Mouse (Mus musculus): Measurements from ENCODE around the gene Hdhd3. TPM values are rescaled to one million over a fixed set of nuclear protein-coding genes. Genes with fewer than 3 reads are reported as not detected.

The Hdhd3 gene
- polyA plus RNA-seq, 1 experiment from 2014 or later, result 15.6 TPM

DNA sequence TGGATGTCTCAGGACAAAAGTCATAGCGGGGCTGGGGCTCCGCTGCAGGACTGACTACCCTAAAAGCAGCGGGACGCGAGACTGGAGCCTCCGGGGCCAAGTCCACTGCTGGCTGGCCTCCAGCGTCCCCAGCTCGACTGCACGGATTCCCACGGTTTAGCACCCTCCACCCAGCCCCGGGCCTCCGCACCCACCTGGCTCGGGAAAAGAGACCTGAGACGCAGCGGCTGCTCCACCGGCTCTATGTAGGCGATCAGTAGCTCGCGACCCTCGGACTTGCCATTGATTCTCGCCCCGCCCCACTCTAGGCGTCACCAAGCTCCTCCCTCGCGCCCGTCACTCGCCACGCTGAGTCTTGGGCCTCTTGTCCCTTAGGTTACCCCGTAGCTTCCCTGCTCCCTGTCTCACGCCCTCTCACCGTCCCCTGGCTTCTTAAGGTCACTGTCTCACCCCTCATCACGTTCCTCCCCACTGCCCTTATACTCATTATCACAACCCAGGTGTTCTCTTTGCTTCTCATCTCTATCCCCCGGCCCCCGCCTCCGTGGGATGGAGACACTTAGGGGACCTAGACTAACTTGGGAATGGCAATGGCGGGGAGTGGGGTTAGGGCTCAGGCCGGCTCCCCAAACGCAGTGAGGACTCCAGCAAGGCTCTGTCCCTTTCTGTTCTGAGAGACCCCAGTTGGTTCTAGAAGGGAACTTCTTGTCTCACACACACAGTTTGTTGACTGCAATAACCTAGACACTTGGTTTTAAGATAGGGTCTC lies 1.1 kb downstream of the Hdhd3 start:
- H3K4me3 ChIP-seq (ENCODE audit: low read depth, low read length), result peak overlapping the region; percentile 64
- H3K9me3 ChIP-seq (ENCODE audit: control insufficient read depth, low read length), result no peaks in the 10 kb centered on the region
- ATAC-seq (ENCODE audit: low read depth), result peak; percentile 96
- peak overlapping the region; percentile 72 for H3K9ac ChIP-seq (replicated peaks; ENCODE audit: low read depth, low read length)
- peak overlapping the region; percentile 68 for H3K4me2 ChIP-seq (ENCODE audit: low read depth, low read length)
- WGBS, result 2% methylated on average over 38 of the region's 38 CpGs
- H3K4me1 ChIP-seq (ENCODE audit: control insufficient read depth, insufficient read depth, low read length), result 0 out of 2 replicates have a peak, but pooled peaks cover 3% of the 10 kb centered on the region
- 0 out of 2 replicates have a peak, but pooled peaks cover 8% of the 10 kb centered on the region for H3K36me3 ChIP-seq (ENCODE audit: control insufficient read depth, insufficient read depth, low read length)
- H3K27me3 ChIP-seq (ENCODE audit: control insufficient read depth, insufficient read depth, low read length), result no peaks in the 10 kb centered on the region
- peak overlapping the region; percentile 16 for H3K27ac ChIP-seq (ENCODE audit: low read depth, low read length)

DNA sequence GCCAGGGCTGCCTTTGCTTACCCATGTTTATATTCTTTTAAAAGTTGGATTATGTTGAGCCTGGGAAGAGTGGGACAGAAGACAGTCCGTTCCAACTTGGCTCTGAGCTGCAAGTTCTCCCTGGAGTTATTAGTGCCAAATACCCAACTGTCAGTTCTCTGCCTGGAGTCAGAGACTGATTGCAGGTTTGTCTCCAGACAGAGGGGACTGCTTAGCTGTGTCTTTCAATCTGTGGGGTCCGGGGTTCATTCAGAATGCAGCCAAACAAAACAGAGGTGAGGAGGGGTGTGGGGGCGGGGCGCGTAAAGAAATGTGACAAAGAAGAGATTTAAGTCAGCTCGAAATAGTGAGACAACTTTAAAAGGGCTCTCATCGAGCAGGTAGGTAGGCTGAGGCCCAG lies 1.7 kb downstream of the Hdhd3 start:
- 0 out of 2 replicates have a peak, but pooled peaks cover 8% of the 10 kb centered on the region for H3K36me3 ChIP-seq (ENCODE audit: control insufficient read depth, insufficient read depth, low read length)
- ATAC-seq (ENCODE audit: low read depth), result peak; percentile 29
- WGBS, result 3% methylated on average over 7 of the region's 7 CpGs

DNA sequence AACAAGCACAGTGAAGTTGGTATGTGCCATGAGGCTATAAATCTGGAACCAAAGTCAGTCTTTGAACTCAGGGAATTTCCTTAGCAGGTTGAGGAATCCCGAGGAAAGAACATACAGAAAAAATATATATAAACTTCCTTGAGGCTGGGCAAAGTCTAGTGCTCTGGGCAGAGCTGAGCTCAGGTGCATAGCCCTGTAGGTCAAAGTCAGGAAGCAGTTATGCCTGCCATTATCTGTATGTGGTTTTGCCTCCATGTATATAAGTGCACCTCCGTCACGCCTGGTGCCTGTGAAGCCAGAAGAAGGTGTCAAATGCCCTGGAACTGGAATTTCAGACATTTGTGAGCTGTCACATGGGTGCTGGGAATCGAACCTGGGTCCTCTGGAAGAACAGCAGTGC lies 2.5 kb downstream of the Hdhd3 start:
- peaks cover 3% of the 10 kb centered on the region; the same call in 1 of the 2 replicates for H3K4me1 ChIP-seq (ENCODE audit: control insufficient read depth, insufficient read depth, low read length)
- ATAC-seq (ENCODE audit: low read depth), result no peak
- 84% methylated on average over 4 of the region's 4 CpGs for WGBS
- H3K4me2 ChIP-seq (ENCODE audit: low read depth, low read length), result no peak overlapping the region
- H3K4me3 ChIP-seq (ENCODE audit: low read depth, low read length), result no peak overlapping the region
- H3K9me3 ChIP-seq (ENCODE audit: control insufficient read depth, low read length), result no peaks in the 10 kb centered on the region
- H3K36me3 ChIP-seq (ENCODE audit: control insufficient read depth, insufficient read depth, low read length), result 0 out of 2 replicates have a peak, but pooled peaks cover 8% of the 10 kb centered on the region
- H3K9ac ChIP-seq (replicated peaks; ENCODE audit: low read depth, low read length), result no peak overlapping the region
- H3K27ac ChIP-seq (ENCODE audit: low read depth, low read length), result no peak overlapping the region
- H3K27me3 ChIP-seq (ENCODE audit: control insufficient read depth, insufficient read depth, low read length), result no peaks in the 10 kb centered on the region

More for the DNA sequence above, 1.7 kb downstream of the Hdhd3 start:
- no peaks in the 10 kb centered on the region for H3K27me3 ChIP-seq (ENCODE audit: control insufficient read depth, insufficient read depth, low read length)
- peaks cover 3% of the 10 kb centered on the region; the same call in 1 of the 2 replicates for H3K4me1 ChIP-seq (ENCODE audit: control insufficient read depth, insufficient read depth, low read length)
- peak overlapping the region; percentile 68 for H3K4me2 ChIP-seq (ENCODE audit: low read depth, low read length)
- no peaks in the 10 kb centered on the region for H3K9me3 ChIP-seq (ENCODE audit: control insufficient read depth, low read length)
- peak overlapping the region; percentile 64 for H3K4me3 ChIP-seq (ENCODE audit: low read depth, low read length)
- H3K27ac ChIP-seq (ENCODE audit: low read depth, low read length), result peak overlapping the region; percentile 16; the same call in 1 of the 2 replicates
- H3K9ac ChIP-seq (replicated peaks; ENCODE audit: low read depth, low read length), result peak overlapping the region; percentile 72

DNA sequence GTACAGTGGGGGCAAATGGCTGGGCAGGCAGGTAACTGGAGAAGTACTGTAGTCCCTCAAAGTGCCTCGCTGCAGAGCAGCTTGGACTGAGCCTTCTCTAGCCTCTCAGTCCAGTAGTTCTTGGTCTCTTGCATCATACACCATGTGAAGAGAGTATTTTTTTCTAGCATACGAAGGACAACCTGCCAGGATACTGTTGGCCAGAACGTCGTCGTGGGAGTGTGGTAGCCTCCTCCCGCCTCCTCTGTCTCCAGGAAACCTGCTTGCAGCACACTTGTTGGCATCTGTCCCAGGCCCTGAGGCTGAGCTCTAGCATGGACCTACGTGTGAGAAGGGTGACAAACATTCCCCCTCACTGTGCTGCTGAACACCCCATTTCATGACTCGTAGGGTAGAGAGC lies 6.5 kb downstream of the Hdhd3 start:
- Histone ChIP-seq H3K9me3 (ENCODE audit: control insufficient read depth, low read length) (no peaks in the 10 kb centered on the region), H3K4me2 (ENCODE audit: low read depth, low read length) (no peak overlapping the region), H3K4me1 (ENCODE audit: control insufficient read depth, insufficient read depth, low read length) (peaks cover 3% of the 10 kb centered on the region; the same call in 1 of the 2 replicates), H3K4me3 (ENCODE audit: low read depth, low read length) (no peak overlapping the region), H3K36me3 (ENCODE audit: control insufficient read depth, insufficient read depth, low read length) (0 out of 2 replicates have a peak, but pooled peaks cover 8% of the 10 kb centered on the region), H3K27me3 (ENCODE audit: control insufficient read depth, insufficient read depth, low read length) (no peaks in the 10 kb centered on the region), H3K9ac (replicated peaks; ENCODE audit: low read depth, low read length) (no peak overlapping the region), H3K27ac (ENCODE audit: low read depth, low read length) (no peak overlapping the region)
- no peak for ATAC-seq (ENCODE audit: low read depth)
- WGBS, result 62% methylated on average over 8 of the region's 8 CpGs

DNA sequence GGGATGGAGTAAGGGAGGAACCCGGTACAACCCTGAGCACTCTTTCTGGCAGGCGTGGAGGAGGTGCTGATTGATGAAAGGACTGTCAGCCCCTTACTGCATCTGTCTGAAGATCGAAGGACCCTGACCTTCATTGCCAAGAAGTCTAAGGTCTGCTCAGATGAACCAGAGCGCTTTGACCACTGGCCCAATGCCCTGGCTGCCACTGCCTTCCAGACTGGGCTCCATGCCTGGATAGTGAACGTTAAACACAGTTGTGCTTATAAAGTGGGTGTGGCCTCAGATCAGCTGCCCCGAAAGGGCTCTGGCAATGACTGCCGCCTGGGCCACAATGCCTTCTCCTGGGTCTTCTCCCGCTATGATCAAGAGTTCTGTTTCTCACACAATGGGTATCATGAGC lies 7.3 kb downstream of the Hdhd3 start:
- Histone ChIP-seq H3K9me3 (ENCODE audit: control insufficient read depth, low read length) (no peaks in the 10 kb centered on the region), H3K4me1 (ENCODE audit: control insufficient read depth, insufficient read depth, low read length) (peaks cover 1% of the 10 kb centered on the region; the same call in 1 of the 2 replicates), H3K9ac (replicated peaks; ENCODE audit: low read depth, low read length) (no peak overlapping the region), H3K27me3 (ENCODE audit: control insufficient read depth, insufficient read depth, low read length) (no peaks in the 10 kb centered on the region), H3K27ac (ENCODE audit: low read depth, low read length) (no peak overlapping the region), H3K36me3 (ENCODE audit: control insufficient read depth, insufficient read depth, low read length) (0 out of 2 replicates have a peak, but pooled peaks cover 8% of the 10 kb centered on the region), H3K4me2 (ENCODE audit: low read depth, low read length) (no peak overlapping the region), H3K4me3 (ENCODE audit: low read depth, low read length) (no peak overlapping the region)
- ATAC-seq (ENCODE audit: low read depth), result no peak
- 80% methylated on average over 8 of the region's 8 CpGs for WGBS

DNA sequence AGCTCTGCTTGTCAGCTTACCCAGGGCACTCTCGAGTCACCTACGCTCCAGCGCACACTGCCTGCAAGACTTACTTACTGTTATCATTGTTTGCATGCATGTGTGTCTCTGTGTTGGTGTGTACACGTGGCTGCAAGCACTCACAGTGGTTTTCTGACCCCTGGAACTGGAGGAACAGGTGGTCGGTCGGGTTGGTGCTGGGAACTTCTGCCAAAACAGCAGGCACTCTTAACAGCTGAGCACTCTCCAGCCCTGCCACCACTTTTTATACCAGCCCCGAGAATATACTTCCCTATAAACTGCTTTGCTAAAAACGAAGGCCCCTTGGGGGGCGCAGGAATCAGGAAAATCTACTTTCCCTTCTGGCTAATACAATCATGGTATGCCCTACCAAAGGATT lies 9.0 kb downstream of the Hdhd3 start:
- no peak for ATAC-seq (ENCODE audit: low read depth)
- no peaks in the 10 kb centered on the region; the same call in 1 of the 2 replicates for H3K4me1 ChIP-seq (ENCODE audit: control insufficient read depth, insufficient read depth, low read length)
- H3K9me3 ChIP-seq (ENCODE audit: control insufficient read depth, low read length), result no peaks in the 10 kb centered on the region
- WGBS, result 76% methylated on average over 9 of the region's 9 CpGs
- H3K9ac ChIP-seq (replicated peaks; ENCODE audit: low read depth, low read length), result no peak overlapping the region
- H3K27ac ChIP-seq (ENCODE audit: low read depth, low read length), result no peak overlapping the region
- no peak overlapping the region for H3K4me2 ChIP-seq (ENCODE audit: low read depth, low read length)
- no peak overlapping the region for H3K4me3 ChIP-seq (ENCODE audit: low read depth, low read length)
- H3K27me3 ChIP-seq (ENCODE audit: control insufficient read depth, insufficient read depth, low read length), result no peaks in the 10 kb centered on the region
- H3K36me3 ChIP-seq (ENCODE audit: control insufficient read depth, insufficient read depth, low read length), result 0 out of 2 replicates have a peak, but pooled peaks cover 4% of the 10 kb centered on the region

DNA sequence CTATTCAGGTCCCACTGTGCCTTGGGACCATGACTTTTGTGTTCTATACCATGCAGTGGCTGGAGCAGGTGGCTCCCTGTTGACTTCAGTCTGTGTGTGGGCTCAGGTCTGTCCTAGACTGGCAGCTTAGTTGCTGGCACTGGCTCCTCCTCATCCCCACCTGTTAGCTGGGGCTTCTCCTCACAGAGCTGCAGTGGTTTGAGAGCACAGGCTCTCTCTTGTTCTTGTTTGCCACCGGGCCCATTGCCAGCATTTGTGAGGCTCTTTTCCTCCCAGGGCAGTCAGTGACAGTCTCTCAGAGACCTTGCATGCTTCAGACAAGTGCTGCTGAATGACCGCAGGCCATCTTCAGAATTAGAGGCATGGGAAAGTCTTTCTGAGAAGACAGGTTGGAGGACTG lies 10.6 kb downstream of the Hdhd3 start:
- H3K4me3 ChIP-seq (ENCODE audit: low read depth, low read length), result no peak overlapping the region
- WGBS, result 90% methylated on average over 2 of the region's 2 CpGs
- H3K36me3 ChIP-seq (ENCODE audit: control insufficient read depth, insufficient read depth, low read length), result no peaks in the 10 kb centered on the region
- no peak overlapping the region for H3K9ac ChIP-seq (replicated peaks; ENCODE audit: low read depth, low read length)
- no peak for ATAC-seq (ENCODE audit: low read depth)
- H3K4me2 ChIP-seq (ENCODE audit: low read depth, low read length), result no peak overlapping the region
- no peaks in the 10 kb centered on the region; the same call in 1 of the 2 replicates for H3K4me1 ChIP-seq (ENCODE audit: control insufficient read depth, insufficient read depth, low read length)
- no peak overlapping the region for H3K27ac ChIP-seq (ENCODE audit: low read depth, low read length)
- no peaks in the 10 kb centered on the region for H3K9me3 ChIP-seq (ENCODE audit: control insufficient read depth, low read length)
- no peaks in the 10 kb centered on the region for H3K27me3 ChIP-seq (ENCODE audit: control insufficient read depth, insufficient read depth, low read length)

DNA sequence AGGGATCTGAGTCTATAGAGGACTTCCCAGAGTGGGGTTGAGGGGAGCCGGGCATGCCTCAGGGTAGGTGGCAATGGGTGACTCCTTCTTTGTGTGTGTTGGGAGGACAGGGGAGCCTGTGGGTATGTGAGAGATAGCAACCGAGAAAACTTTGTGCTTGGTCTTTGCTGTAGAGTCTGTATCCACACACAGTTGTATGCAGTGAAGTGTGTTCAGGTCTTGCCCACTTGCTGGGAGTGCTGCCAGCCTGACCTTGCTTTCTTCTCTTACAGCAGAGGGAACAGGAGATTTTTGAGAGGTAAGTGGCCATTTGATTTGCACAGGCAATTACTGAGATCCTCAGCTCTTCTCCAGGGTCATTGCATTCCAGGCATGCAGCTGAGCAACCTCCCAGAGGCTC lies 15.4 kb downstream of the Hdhd3 start:
- H3K36me3 ChIP-seq (ENCODE audit: control insufficient read depth, insufficient read depth, low read length), result no peaks in the 10 kb centered on the region
- ATAC-seq (ENCODE audit: low read depth), result no peak

DNA sequence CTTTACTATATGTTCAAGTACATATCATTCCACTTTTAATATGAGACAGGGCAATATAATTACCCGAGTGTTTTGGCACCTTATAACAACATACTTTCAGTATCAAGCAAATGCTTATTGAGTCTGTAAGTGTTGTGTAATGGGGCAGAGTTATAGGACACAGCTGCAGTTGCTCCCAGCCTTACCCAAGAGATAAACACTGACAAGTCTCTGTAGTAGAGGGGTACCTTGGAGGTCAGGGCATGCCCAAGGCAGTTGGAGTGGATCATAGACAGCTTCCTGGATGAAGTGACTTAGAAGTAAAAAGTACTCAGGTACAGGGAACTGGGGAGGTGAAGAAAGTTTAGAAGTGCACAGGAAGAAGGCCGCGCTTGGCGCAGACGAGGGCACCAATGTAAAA lies 16.1 kb downstream of the Hdhd3 start:
- Histone ChIP-seq H3K27me3 (ENCODE audit: control insufficient read depth, insufficient read depth, low read length) (no peaks in the 10 kb centered on the region), H3K4me2 (ENCODE audit: low read depth, low read length) (no peak overlapping the region), H3K36me3 (ENCODE audit: control insufficient read depth, insufficient read depth, low read length) (no peaks in the 10 kb centered on the region), H3K9me3 (ENCODE audit: control insufficient read depth, low read length) (no peaks in the 10 kb centered on the region), H3K9ac (replicated peaks; ENCODE audit: low read depth, low read length) (no peak overlapping the region), H3K4me1 (ENCODE audit: control insufficient read depth, insufficient read depth, low read length) (no peaks in the 10 kb centered on the region), H3K4me3 (ENCODE audit: low read depth, low read length) (no peak overlapping the region), H3K27ac (ENCODE audit: low read depth, low read length) (no peak overlapping the region)
- WGBS, result 95% methylated on average over 5 of the region's 5 CpGs
- ATAC-seq (ENCODE audit: low read depth), result no peak

More for the DNA sequence above, 15.4 kb downstream of the Hdhd3 start:
- Histone ChIP-seq H3K4me1 (ENCODE audit: control insufficient read depth, insufficient read depth, low read length) (no peaks in the 10 kb centered on the region), H3K27ac (ENCODE audit: low read depth, low read length) (no peak overlapping the region), H3K27me3 (ENCODE audit: control insufficient read depth, insufficient read depth, low read length) (no peaks in the 10 kb centered on the region), H3K9ac (replicated peaks; ENCODE audit: low read depth, low read length) (no peak overlapping the region), H3K4me2 (ENCODE audit: low read depth, low read length) (no peak overlapping the region), H3K9me3 (ENCODE audit: control insufficient read depth, low read length) (no peaks in the 10 kb centered on the region), H3K4me3 (ENCODE audit: low read depth, low read length) (no peak overlapping the region)
- WGBS, result 73% methylated on average over 2 of the region's 2 CpGs

Data from neural tube, embryonic 14.5 days (tissue).